Mouse (Mus musculus): Measurements from ENCODE around the gene Il10.
"Not testable (repeated sequence)": the region's sequence is repeated elsewhere in the genome, so short reads cannot be mapped to it uniquely, and the experiment has no call there.

Gene Il10

DNA sequence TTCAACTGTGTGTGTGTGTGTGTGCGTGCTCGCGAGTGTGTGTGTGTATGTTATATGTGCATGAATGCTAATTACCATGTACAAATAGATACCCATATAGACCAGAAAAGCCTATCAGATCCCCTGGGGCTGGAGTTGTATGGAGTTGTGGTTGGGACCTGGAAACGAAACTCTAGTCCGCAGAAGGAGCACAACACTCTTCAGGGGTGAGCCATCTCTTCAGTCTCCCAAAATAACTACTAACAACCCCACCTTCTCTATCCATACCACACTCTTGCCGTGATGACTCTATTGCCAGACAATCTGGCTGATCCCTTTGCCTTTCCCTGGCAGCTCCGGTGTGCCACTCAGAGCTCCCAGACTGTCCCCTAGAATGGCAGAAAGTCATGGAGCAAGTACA is 3.8 kb upstream of the Il10 start:
- intact Hi-C loops (cut with DNase I): no loop called here

DNA sequence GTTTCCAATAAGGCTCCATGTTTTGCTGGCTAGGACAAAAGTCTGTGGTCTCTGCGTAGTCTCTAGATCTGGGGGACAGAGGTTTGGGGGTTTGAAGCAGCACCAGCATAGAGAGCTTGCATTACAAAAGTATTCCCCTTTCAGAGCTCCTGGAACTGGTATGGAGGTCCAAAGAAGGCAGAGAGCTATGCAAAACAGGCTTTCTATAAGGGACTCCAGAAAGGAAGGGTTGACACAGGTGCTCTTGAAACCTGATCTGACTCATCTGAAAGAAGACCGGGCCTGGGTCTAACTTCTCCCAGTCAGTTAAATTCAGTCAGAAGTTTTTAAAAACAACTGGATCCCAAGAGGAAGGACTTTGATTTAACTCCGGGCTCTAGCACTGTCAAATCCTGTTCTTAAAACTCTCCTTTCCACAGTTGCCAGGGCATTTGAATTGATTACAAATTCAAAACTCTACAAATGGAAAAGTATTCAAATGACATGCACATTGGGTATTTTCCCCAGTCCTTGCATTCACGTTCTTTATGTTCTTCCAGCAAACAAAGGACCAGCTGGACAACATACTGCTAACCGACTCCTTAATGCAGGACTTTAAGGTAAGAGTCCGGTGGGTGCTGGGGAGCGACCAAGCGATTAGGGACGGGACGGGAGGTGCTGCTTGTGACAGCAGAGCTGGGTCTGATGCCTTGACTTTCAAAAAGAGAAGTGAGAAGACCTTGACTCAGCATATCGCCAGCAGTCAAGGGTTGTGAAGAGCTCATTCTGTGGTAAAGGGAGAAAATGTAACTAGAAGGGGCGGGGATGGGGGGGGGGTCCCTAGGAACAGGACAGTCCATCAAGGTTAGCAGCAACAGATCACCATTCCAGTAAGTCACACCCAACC is 1.0 kb downstream of the Il10 start:
- intact Hi-C loops (cut with DNase I): no loop called here

DNA sequence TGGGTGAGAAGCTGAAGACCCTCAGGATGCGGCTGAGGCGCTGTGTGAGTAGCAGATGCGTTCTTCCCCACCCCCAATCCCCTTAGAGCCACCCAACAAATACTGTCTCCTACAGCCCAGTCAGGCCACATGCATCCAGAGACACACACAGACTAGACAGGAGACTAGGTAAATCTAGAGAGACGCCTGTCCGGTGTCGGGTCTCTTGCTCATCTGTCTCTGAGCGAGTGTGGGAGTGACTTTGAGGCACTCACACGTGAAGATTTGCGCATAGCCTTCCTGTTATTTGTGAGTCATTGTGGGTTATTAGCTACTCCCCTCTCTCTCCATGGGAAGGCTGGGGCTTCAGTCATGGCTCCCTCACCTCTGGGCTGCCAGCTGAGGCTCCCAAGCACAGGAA is 1.8 kb downstream of the Il10 start:
- intact Hi-C loops (cut with DNase I): no loop called here

DNA sequence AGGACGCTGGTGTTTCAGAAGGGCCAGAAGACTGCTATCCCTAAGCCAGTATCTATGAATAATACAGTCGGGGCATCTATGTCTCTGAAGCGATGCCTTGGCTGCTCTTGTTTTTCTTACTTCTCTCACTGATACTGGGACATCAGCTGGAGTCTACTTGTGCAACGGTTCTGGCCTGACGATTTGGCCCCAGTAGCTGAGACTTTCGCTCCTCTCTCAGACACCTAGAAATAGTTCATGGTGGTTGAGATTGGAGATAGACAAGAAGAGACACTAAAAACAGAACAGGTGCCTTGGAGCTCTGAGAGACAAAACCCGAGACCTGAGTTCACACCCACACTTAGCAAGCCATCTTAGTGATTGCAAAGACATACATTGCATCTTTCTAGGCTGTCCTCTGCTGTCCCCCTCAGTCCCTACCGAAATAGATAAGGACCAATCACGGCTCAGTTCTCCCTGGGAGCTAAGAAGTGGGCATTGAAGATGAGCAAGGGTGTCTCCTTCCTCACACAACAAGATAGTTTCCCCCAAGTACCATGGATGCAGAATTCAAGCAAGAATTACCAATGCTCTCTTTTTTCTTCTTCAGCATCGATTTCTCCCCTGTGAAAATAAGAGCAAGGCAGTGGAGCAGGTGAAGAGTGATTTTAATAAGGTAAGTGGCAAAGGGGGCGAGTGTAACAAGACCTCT is 2.4 kb downstream of the Il10 start:
- intact Hi-C loops (cut with DNase I): no loop called here

DNA sequence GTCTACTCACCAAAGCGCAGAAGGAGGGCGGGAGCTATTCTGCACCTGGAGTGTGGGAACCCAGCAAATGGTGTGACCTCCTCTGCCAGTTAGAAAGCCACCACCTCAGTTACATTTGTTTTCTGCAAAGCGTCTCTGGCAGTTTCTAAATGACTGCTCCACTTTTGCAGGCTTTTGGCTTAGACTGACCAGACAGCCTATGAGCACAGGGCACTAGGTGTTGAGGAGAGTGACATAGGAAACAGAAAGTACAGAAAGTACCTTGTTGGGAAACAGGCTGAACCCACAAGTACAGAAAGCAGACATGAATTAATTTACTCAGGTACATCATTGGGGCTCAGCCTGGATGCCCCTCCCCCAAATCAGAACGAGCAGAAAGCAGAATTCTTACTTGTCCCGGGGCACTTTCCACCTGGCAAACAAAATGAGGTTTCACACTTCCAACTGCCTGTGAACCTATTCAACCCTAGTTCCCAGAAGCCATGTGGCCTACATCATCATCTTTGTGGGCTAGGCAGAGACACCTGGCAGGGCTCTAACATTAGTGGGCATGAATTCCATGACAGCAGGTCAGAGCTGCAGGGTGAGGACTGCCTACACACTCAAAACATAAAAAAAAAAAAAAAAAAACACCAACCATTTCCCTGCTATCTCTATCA is 3.1 kb downstream of the Il10 start:
- intact Hi-C loops (cut with DNase I): no loop called here

- intact Hi-C loops (cut with DNase I): not testable (repeated sequence)
Measured at GRCm38 (mm10) chr1:131023250-131023858, 3.7 kb downstream of the Il10 start.

DNA sequence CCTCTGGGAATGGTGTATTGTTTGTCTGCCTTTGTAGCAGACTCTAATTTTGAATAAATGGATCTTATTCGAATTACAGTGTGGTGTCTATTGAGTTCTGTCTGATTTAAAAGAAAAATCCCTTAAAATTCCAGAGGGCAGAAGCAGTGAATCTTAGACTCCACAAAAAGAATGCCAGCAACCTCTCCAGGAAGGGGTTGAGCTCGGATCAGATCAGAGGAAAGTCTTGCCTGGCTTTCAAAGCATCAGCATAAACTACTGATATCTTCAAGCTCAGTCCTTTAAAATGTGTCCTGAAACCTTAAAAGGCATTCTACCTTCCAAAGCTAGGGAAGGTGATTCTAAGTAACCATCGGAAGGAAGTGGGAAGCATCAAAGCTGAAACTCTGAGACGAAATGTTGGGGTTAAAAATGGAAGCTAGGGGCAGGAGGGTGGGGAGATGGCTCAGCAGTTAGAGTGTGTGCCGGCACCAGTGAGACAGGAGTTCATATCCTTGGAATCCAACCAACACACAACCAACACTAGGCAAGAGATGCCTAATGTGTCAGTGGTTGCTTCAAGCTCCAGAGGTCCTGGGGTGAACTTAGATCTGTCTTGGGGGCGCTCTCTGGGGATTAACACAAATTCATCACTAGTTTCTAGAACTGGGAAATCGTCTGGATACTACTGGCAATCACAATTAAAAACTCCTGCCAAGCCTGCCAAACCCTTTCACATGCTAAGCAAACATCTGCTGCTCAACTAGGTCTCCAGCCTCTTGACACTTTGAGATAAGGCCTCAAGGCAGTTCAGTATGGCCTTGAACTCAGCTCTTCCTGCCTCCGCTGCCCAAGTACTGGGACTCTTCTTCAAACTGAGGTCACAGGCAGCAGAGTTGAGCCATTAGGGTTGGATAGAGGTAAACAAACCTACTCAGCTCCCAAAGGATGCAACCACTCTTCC is 5.5 kb downstream of the Il10 start:
- intact Hi-C loops (cut with DNase I): no loop called here

- intact Hi-C loops (cut with DNase I): no loop called here
Measured at GRCm38 (mm10) chr1:131025843-131026190, 6.2 kb downstream of the Il10 start.

GRCm38 (mm10) chr1:131029215-131029614 is 9.6 kb downstream of the Il10 start:
- intact Hi-C loops (cut with DNase I): no loop called here

GRCm38 (mm10) chr1:131030261-131030660 is 10.6 kb downstream of the Il10 start:
- intact Hi-C loops (cut with DNase I): no loop called here

DNA sequence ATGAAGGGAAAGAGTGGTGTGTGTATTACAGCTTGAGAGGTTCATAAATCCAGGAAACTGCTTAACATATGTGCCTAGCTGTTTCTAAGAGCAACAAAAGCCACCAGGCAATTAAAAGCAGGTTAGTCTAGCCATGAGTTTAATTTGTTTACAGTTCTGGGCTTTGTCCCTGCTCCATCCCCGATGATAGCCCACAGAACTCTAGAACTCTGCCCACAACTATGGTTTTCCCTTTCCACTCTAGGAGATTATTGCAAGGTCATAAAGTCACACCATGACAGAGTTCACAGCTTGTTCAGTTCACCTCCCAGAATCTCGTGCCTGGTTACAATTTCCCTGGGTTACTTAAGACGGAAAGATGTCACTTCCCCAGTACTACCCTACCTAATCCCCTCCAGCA is 11.6 kb downstream of the Il10 start:
- intact Hi-C loops (cut with DNase I): no loop called here

DNA sequence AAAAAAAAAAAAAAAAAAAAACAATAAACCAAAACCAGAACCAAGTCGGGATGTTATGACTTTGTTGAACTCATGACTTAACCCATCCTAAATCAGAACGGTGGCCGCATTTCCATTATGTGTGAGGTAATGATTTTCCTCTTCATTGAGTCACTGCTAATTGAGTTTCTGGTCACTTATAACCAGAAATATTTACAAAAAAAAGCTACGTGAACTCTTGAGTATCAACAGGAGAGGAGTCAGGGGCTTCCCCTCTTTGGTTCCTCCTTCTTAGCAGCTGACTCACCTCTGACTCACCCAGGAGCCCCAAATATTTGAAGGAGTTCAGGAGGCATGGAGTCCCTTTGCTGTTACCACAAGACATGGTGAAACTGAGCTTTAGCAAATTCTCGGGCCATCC is 18.4 kb downstream of the Il10 start:
- intact Hi-C loops (cut with DNase I): no loop called here

GRCm38 (mm10) chr1:131038415-131039017 is 18.9 kb downstream of the Il10 start:
- intact Hi-C loops (cut with DNase I): no loop called here

GRCm38 (mm10) chr1:131039479-131039878 is 19.8 kb downstream of the Il10 start:
- intact Hi-C loops (cut with DNase I): no loop called here

DNA sequence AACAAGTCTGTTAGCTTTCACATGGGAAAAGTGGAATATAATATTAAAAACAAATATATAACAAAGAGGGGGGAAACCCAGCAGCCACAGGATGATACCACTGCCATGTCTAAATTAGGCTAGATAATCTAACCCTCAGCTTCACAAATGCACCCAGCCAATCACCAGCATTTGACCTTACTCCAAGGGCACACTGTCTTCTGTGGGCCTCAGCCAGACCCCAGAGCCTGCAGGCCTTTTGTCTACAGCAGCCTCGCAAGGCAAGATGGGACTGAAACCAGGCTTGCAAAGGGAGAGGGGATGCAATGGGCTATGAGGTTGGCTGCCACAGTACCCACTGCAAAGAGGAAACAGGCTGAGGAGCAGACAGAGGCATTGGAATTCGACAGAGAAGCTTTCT is 22.6 kb downstream of the Il10 start:
- intact Hi-C loops (cut with DNase I): no loop called here

DNA sequence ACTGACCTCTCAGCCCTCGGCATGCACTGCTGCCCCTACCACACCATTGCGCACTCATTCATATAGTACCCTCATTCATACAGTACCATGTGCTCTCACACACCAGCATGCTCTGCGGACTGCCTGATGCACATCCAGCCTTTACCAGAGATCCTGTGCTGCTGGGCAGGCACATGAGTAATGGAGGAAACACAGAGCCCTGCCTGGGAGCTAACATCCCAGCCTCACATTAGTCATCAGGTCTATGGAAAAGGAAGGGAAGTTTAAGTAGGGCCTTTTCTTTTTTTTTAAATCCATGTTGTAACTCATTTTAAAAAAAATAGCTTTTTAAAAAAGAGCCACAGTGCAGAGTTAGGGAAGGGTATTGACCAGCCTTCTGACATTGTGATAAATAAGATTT is 23.1 kb downstream of the Il10 start:
- intact Hi-C loops (cut with DNase I): no loop called here

GRCm38 (mm10) chr1:131043636-131044035 is 24.0 kb downstream of the Il10 start:
- intact Hi-C loops (cut with DNase I): no loop called here

- intact Hi-C loops (cut with DNase I): no loop called here
Measured at GRCm38 (mm10) chr1:131045723-131046355, 26.2 kb downstream of the Il10 start.

DNA sequence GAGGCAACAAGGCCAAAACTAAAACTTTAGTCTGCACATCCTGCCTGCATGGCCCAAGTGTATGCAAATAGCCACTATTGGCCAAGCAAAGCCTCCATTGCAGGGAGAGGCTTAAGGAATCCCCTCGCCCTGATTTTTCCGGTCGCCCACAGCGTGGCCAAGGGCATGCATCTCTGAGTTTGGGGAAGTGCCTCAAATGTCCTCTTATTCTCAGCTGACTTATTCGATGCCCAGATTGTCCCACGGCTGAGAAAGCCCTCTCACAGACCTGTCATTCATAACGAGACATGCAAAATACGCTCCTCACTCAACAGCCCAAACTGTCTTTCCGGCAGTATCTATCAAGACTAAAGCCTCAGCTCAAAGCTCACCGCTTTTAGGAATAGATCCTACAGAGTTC is 27.0 kb downstream of the Il10 start:
- intact Hi-C loops (cut with DNase I): no loop called here

Data from adrenal gland (tissue).